Mouse (Mus musculus) kidney, embryonic 14.5 days (tissue): ENCODE data around the gene Pnrc2. TPM values are rescaled to one million over a fixed set of nuclear protein-coding genes. Genes with fewer than 3 reads are reported as not detected.
A peak's percentile ranks its signal among the peaks of the same experiment; 100 is the strongest.

Source experiments
- ATAC-seq: fragments of 200-750 bp; cut with Nextera tagmentation; 2 replicates; pipeline ENCODE4 v1.8.0; 2017; ENCODE audit warnings: moderate number of reproducible peaks, mild to moderate bottlenecking, moderate TSS enrichment, moderate library complexity; ENCODE audit not compliant: low FRiP score, low TSS enrichment
- H3K27ac ChIP-seq: fragments of 300-500 bp; sonication (generic); 2 replicates; pipeline ENCODE4 v1.5.1; 2014; ENCODE audit warnings: low read depth, mild to moderate bottlenecking, low read length, moderate library complexity, mixed read lengths
- H3K27me3 ChIP-seq: fragments of 300-500 bp; sonication (generic); 2 replicates; pipeline ENCODE4 v1.6.1; 2014; ENCODE audit warnings: mild to moderate bottlenecking, low read length; ENCODE audit not compliant: control insufficient read depth, insufficient read depth
- H3K36me3 ChIP-seq: fragments of 300-500 bp; sonication (generic); 2 replicates; pipeline ENCODE4 v1.6.1; 2014; ENCODE audit warnings: low read length, mixed read lengths; ENCODE audit not compliant: control insufficient read depth, insufficient read depth
- H3K4me1 ChIP-seq: fragments of 300-500 bp; sonication (generic); 2 replicates; pipeline ENCODE4 v1.6.1; 2014; ENCODE audit warnings: low read length, mixed read lengths; ENCODE audit not compliant: control insufficient read depth, insufficient read depth
- H3K4me2 ChIP-seq: fragments of 300-500 bp; sonication (generic); replicated peaks from 2 replicates; pipeline ENCODE4 v1.6.1; 2014; ENCODE audit warnings: low read depth, mild to moderate bottlenecking, low read length
- H3K4me3 ChIP-seq: fragments of 300-500 bp; sonication (generic); 2 replicates; pipeline ENCODE4 v1.5.1; 2014; ENCODE audit warnings: mild to moderate bottlenecking, low read length
- H3K9ac ChIP-seq: fragments of 300-500 bp; sonication (generic); 2 replicates; pipeline ENCODE4 v1.6.1; 2014; ENCODE audit warnings: low read depth, mild to moderate bottlenecking, low read length, moderate library complexity
- H3K9me3 ChIP-seq: fragments of 300-500 bp; sonication (generic); 2 replicates; pipeline ENCODE4 v1.6.1; 2016; ENCODE audit warnings: low read length; ENCODE audit not compliant: control insufficient read depth
- WGBS: fragments of 180-500 bp; shearing (Covaris S2); extraction: QIAGEN DNeasy Blood & Tissue Kit; methylation state at CpG from one replicate; pipeline ENCODE4 v1.1.7; 2014; 5-methylcytosine and 5-hydroxymethylcytosine counted together
- polyA plus RNA-seq: library from polyadenylated mRNA; unstranded; fragments of >200 nt; fragmentation: Nextera tagmentation; extraction: Ambion mirVana; gene quantifications from 2 replicates; pipeline ENCODE4 v1.2.1, GENCODE M21; 2014

Pnrc2 gene
- polyA plus RNA-seq, 1 experiment from 2014 or later: 209 TPM

- H3K27ac ChIP-seq: no peak overlapping the region
- H3K27me3 ChIP-seq: no peaks in the 10 kb centered on the region
- H3K9ac ChIP-seq: peak overlapping the region; percentile 98
- H3K9me3 ChIP-seq: no peaks in the 10 kb centered on the region
- H3K4me2 ChIP-seq: peak overlapping the region; percentile 59
- peak overlapping the region; percentile 95 for H3K4me3 ChIP-seq
- peaks cover 19% of the 10 kb centered on the region for H3K36me3 ChIP-seq
- peaks cover 22% of the 10 kb centered on the region for H3K4me1 ChIP-seq
- 4% methylated on average over 7 of the region's 7 CpGs for WGBS
- ATAC-seq: no peak
These were observed 16.0 kb downstream of the Pnrc2 start for GRCm38 (mm10) chr4:135857597-135858186.

GRCm38 (mm10) chr4:135856223-135857091 lies 17.2 kb downstream of the Pnrc2 start:
- under 1% methylated on average over 72 of the region's 91 CpGs for WGBS
- peak overlapping the region; percentile 95 for H3K4me3 ChIP-seq
- no peaks in the 10 kb centered on the region for H3K27me3 ChIP-seq
- H3K4me1 ChIP-seq: peaks cover 22% of the 10 kb centered on the region
- peak; percentile 67 for ATAC-seq
- peak overlapping the region; percentile 99 for H3K27ac ChIP-seq
- peak overlapping the region; percentile 98 for H3K9ac ChIP-seq
- H3K36me3 ChIP-seq: peaks cover 7% of the 10 kb centered on the region; the same call in 1 of the 2 replicates
- H3K9me3 ChIP-seq: no peaks in the 10 kb centered on the region
- peak overlapping the region; percentile 59 for H3K4me2 ChIP-seq

GRCm38 (mm10) chr4:135855536-135856222 lies 18.0 kb downstream of the Pnrc2 start, which contains the start of gene Srsf10:
TSS of gene Srsf10 (plus strand) at chr4:135855747.
- Histone ChIP-seq H3K4me1 (peaks cover 23% of the 10 kb centered on the region), H3K27ac (peak within 1 kb of the TSS; percentile 99), H3K4me2 (peak within 1 kb of the TSS; percentile 71), H3K9ac (peak within 1 kb of the TSS; percentile 98), H3K4me3 (peak within 1 kb of the TSS; percentile 95), H3K9me3 (no peaks in the 10 kb centered on the region), H3K36me3 (peaks cover 7% of the 10 kb centered on the region; the same call in 1 of the 2 replicates), H3K27me3 (no peaks in the 10 kb centered on the region)
- peak; percentile 97 for ATAC-seq
- under 1% methylated on average over 49 of the region's 67 CpGs for WGBS

- peak overlapping the region; percentile 95 for H3K4me3 ChIP-seq
- H3K4me1 ChIP-seq: peaks cover 26% of the 10 kb centered on the region
- H3K27me3 ChIP-seq: no peaks in the 10 kb centered on the region
- peak overlapping the region; percentile 98 for H3K9ac ChIP-seq
- H3K4me2 ChIP-seq: peak overlapping the region; percentile 71
- WGBS: 6% methylated on average over 6 of the region's 6 CpGs
- peak; percentile 32 for ATAC-seq
- no peaks in the 10 kb centered on the region for H3K9me3 ChIP-seq
- peak overlapping the region; percentile 99 for H3K27ac ChIP-seq
- peaks cover 5% of the 10 kb centered on the region; the same call in 1 of the 2 replicates for H3K36me3 ChIP-seq
These were observed 18.6 kb downstream of the Pnrc2 start for GRCm38 (mm10) chr4:135855080-135855479.

GRCm38 (mm10) chr4:135854630-135855029 lies 19.0 kb downstream of the Pnrc2 start:
- no peaks in the 10 kb centered on the region for H3K9me3 ChIP-seq
- H3K9ac ChIP-seq: peak overlapping the region; percentile 98; the same call in 1 of the 2 replicates
- 72% methylated on average over 11 of the region's 11 CpGs for WGBS
- H3K4me2 ChIP-seq: peak overlapping the region; percentile 71
- no peak for ATAC-seq
- H3K36me3 ChIP-seq: peaks cover 5% of the 10 kb centered on the region; the same call in 1 of the 2 replicates
- H3K27ac ChIP-seq: peak overlapping the region; percentile 99; the same call in 1 of the 2 replicates
- H3K4me3 ChIP-seq: peak overlapping the region; percentile 95; the same call in 1 of the 2 replicates
- H3K27me3 ChIP-seq: no peaks in the 10 kb centered on the region
- peaks cover 23% of the 10 kb centered on the region for H3K4me1 ChIP-seq

- no peak for ATAC-seq
- Histone ChIP-seq H3K27me3 (no peaks in the 10 kb centered on the region), H3K9me3 (no peaks in the 10 kb centered on the region), H3K9ac (no peak overlapping the region), H3K4me1 (peaks cover 17% of the 10 kb centered on the region), H3K36me3 (peaks cover 5% of the 10 kb centered on the region; the same call in 1 of the 2 replicates), H3K4me2 (no peak overlapping the region), H3K4me3 (no peak overlapping the region), H3K27ac (no peak overlapping the region)
- 93% methylated on average over 14 of the region's 14 CpGs for WGBS
These were observed 19.6 kb downstream of the Pnrc2 start for GRCm38 (mm10) chr4:135853987-135854546.

- no peak overlapping the region for H3K9ac ChIP-seq
- no peaks in the 10 kb centered on the region for H3K9me3 ChIP-seq
- 89% methylated on average over 9 of the region's 9 CpGs for WGBS
- no peak overlapping the region for H3K4me3 ChIP-seq
- peaks cover 3% of the 10 kb centered on the region; the same call in 1 of the 2 replicates for H3K4me1 ChIP-seq
- ATAC-seq: no peak
- H3K27me3 ChIP-seq: no peaks in the 10 kb centered on the region
- no peak overlapping the region for H3K4me2 ChIP-seq
- H3K27ac ChIP-seq: no peak overlapping the region
- H3K36me3 ChIP-seq: no peaks in the 10 kb centered on the region
These were observed 21.7 kb downstream of the Pnrc2 start for GRCm38 (mm10) chr4:135851942-135852341.

- Histone ChIP-seq H3K4me1 (peaks cover 3% of the 10 kb centered on the region; the same call in 1 of the 2 replicates), H3K36me3 (no peaks in the 10 kb centered on the region), H3K27ac (no peak overlapping the region), H3K4me2 (no peak overlapping the region), H3K27me3 (no peaks in the 10 kb centered on the region), H3K9me3 (no peaks in the 10 kb centered on the region), H3K4me3 (no peak overlapping the region), H3K9ac (peak overlapping the region; percentile 20)
- WGBS: 31% methylated on average over 13 of the region's 13 CpGs
- no peak for ATAC-seq
These were observed 23.1 kb downstream of the Pnrc2 start for GRCm38 (mm10) chr4:135850411-135851095.
